Mouse (Mus musculus): ENCODE data around the gene Cox6b1.

Gene Cox6b1

GRCm38 (mm10) chr7:30608476-30608875 is 17.5 kb downstream of the Cox6b1 start:
- no peak for DNase-seq

GRCm38 (mm10) chr7:30607706-30608309 is 18.1 kb downstream of the Cox6b1 start:
- DNase-seq: peak; percentile 87

GRCm38 (mm10) chr7:30604944-30605343 is 21.0 kb downstream of the Cox6b1 start:
- no peak for DNase-seq

GRCm38 (mm10) chr7:30604424-30604823 is 21.5 kb downstream of the Cox6b1 start:
- DNase-seq: no peak

- DNase-seq: peak; percentile 88
Observed at GRCm38 (mm10) chr7:30602583-30602982, 23.4 kb downstream of the Cox6b1 start.

GRCm38 (mm10) chr7:30600651-30601050 is 25.3 kb downstream of the Cox6b1 start:
- DNase-seq: peak; percentile 84

GRCm38 (mm10) chr7:30599933-30600353 is 26.0 kb downstream of the Cox6b1 start:
- peak; percentile 97 for DNase-seq

GRCm38 (mm10) chr7:30598786-30599185 is 27.2 kb downstream of the Cox6b1 start, which contains the start of gene Zbtb32:
Gene Zbtb32 (minus strand): TSS chr7:30598909.
- DNase-seq: no peak

GRCm38 (mm10) chr7:30596811-30597210 is 29.1 kb downstream of the Cox6b1 start:
- peak; percentile 70 for DNase-seq

GRCm38 (mm10) chr7:30596093-30596492 is 29.9 kb downstream of the Cox6b1 start:
- DNase-seq: no peak

GRCm38 (mm10) chr7:30594510-30595024 is 31.4 kb downstream of the Cox6b1 start:
- DNase-seq: no peak

- no peak for DNase-seq
Observed at GRCm38 (mm10) chr7:30593579-30594509, 32.1 kb downstream of the Cox6b1 start.

GRCm38 (mm10) chr7:30592772-30593423 is 33.1 kb downstream of the Cox6b1 start:
- peak; percentile 23 for DNase-seq

GRCm38 (mm10) chr7:30591605-30591951 is 34.4 kb downstream of the Cox6b1 start:
- no peak for DNase-seq

GRCm38 (mm10) chr7:30590927-30591604 is 34.9 kb downstream of the Cox6b1 start:
- DNase-seq: no peak

GRCm38 (mm10) chr7:30589435-30590301 is 36.3 kb downstream of the Cox6b1 start:
- peak; percentile 90 for DNase-seq

GRCm38 (mm10) chr7:30588676-30589434 is 37.1 kb downstream of the Cox6b1 start, which contains the start of gene Kmt2b:
Gene Kmt2b (minus strand): TSS chr7:30588726.
- peak; percentile 98 for DNase-seq

- DNase-seq: peak; percentile 25
Observed at GRCm38 (mm10) chr7:30587842-30588667, 37.9 kb downstream of the Cox6b1 start.

- DNase-seq: no peak
Observed at GRCm38 (mm10) chr7:30586455-30587020, 39.4 kb downstream of the Cox6b1 start.
